Mouse (Mus musculus): Measurements from ENCODE around the gene Exoc7.
A peak's percentile ranks its signal among the peaks of the same experiment; 100 is the strongest.

GRCm38 (mm10) chr11:116306126-116306982 is 679 bp downstream of the Exoc7 start:
- TF ChIP-seq CTCF (IDR thresholded peaks at IDR 0.05; ENCODE audit: control insufficient read depth, insufficient read depth, insufficient replicate concordance, low read depth, low read length) (no peak), POLR2A (IDR thresholded peaks at IDR 0.05; ENCODE audit: control insufficient read depth, low read depth, low read length) (peak; percentile 75)

All from testis, adult 2 months (tissue).